Mouse (Mus musculus): Measurements from ENCODE around the gene Gm14137. TPM values are rescaled to one million over a fixed set of nuclear protein-coding genes. Genes with fewer than 3 reads are reported as not detected.

Gene Gm14137
- polyA plus RNA-seq, 1 experiment = not detected

GRCm38 (mm10) chr2:119196316-119197108, 22.2 kb downstream of the Gm14137 start:
- Histone ChIP-seq H3K4me1 (ENCODE audit: control insufficient read depth, insufficient read depth, low read length) (peaks cover 2% of the 10 kb centered on the region), H3K36me3 (ENCODE audit: control insufficient read depth, insufficient read depth, low read length, poor library complexity, severe bottlenecking) (no peaks in the 10 kb centered on the region), H3K27me3 (ENCODE audit: control insufficient read depth, insufficient read depth, low read length, poor library complexity, severe bottlenecking) (no peaks in the 10 kb centered on the region), H3K9me3 (replicated peaks; ENCODE audit: control insufficient read depth, insufficient read depth, low read length, poor library complexity, severe bottlenecking) (no peaks in the 10 kb centered on the region), H3K9ac (ENCODE audit: low read depth, poor library complexity, severe bottlenecking) (peak overlapping the region; percentile 24; the same call in 1 of the 2 replicates), H3K27ac (ENCODE audit: insufficient read depth, low read length) (peak overlapping the region; percentile 39; the same call in 1 of the 2 replicates), H3K4me3 (ENCODE audit: low read depth, low read length) (no peak overlapping the region)
- no peak for TF ChIP-seq CTCF (IDR thresholded peaks at IDR 0.05; ENCODE audit: low read depth, low read length)
- TF ChIP-seq EP300 (IDR thresholded peaks at IDR 0.05; ENCODE audit: insufficient read depth, low read depth, low read length) = no peak
- no peak for TF ChIP-seq POLR2A (IDR thresholded peaks at IDR 0.05; ENCODE audit: insufficient read depth, low read length)

DNA sequence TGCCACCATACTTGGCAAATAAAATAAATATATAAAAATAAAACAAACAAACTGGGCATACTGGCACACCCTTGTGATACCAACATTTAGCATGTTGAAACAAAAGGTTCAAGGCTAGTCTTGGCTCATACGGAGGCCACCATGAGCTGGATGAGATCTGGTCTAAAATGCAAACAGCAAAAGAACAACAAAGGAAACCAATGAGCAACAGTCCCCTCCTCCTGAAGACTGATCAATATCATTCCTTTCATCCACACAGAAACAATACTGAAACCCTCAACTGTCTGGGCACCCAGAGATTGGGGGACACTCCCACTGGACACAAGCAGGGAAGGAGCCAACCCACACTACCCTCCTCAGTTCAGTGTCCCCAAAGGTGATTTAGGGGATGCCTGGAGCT, 23.2 kb downstream of the Gm14137 start:
- Histone ChIP-seq H3K4me1 (ENCODE audit: control insufficient read depth, insufficient read depth, low read length) (peaks cover 2% of the 10 kb centered on the region), H3K4me3 (ENCODE audit: low read depth, low read length) (no peak overlapping the region), H3K36me3 (ENCODE audit: control insufficient read depth, insufficient read depth, low read length, poor library complexity, severe bottlenecking) (no peaks in the 10 kb centered on the region), H3K27ac (ENCODE audit: insufficient read depth, low read length) (no peak overlapping the region), H3K9me3 (replicated peaks; ENCODE audit: control insufficient read depth, insufficient read depth, low read length, poor library complexity, severe bottlenecking) (no peaks in the 10 kb centered on the region), H3K9ac (ENCODE audit: low read depth, poor library complexity, severe bottlenecking) (no peak overlapping the region), H3K27me3 (ENCODE audit: control insufficient read depth, insufficient read depth, low read length, poor library complexity, severe bottlenecking) (no peaks in the 10 kb centered on the region)
- TF ChIP-seq CTCF (IDR thresholded peaks at IDR 0.05; ENCODE audit: low read depth, low read length) = no peak
- TF ChIP-seq EP300 (IDR thresholded peaks at IDR 0.05; ENCODE audit: insufficient read depth, low read depth, low read length) = no peak
- no peak for TF ChIP-seq POLR2A (IDR thresholded peaks at IDR 0.05; ENCODE audit: insufficient read depth, low read length)

DNA sequence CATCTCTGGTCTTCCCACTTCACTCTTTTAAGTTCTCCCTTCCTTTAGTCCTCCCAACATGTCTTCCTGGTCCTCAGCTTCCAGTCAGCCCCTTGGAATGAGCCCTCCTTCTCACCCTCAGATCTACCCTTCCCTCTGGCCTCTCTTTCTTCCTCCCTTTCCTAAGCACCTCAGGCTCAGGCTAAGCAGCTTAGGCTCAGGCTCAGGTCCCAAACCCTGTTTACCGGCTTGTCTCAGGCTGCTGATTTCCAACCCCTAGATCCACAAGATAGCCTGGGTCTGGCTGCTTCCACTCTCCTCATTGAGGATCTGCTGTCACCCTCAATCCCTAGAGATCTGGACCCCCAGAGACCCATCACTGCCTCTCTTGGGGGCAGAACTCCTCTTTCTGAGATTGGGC, 23.7 kb downstream of the Gm14137 start:
- Histone ChIP-seq H3K4me1 (ENCODE audit: control insufficient read depth, insufficient read depth, low read length) (peaks cover 2% of the 10 kb centered on the region), H3K27ac (ENCODE audit: insufficient read depth, low read length) (no peak overlapping the region)

DNA sequence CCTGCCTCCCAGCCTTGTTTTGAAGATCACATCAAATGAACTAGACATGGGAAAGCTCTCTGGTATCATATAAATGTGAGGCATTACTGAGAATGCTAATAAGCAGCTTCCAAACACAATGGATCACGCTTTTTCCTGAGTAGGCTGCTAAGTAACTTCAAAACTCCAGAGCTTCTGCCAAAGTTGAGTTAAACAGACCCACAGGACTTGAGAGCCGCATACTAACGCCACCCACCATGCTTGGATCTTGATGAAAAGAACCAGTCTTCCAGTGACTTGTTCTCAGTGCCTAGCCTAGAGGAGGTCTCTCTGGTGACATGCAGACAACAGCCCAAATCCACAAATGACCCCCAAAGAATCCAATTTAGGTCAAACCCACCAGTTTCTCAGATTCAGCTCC, 24.6 kb downstream of the Gm14137 start:
- TF ChIP-seq EP300 (IDR thresholded peaks at IDR 0.05; ENCODE audit: insufficient read depth, low read depth, low read length) (no peak), POLR2A (IDR thresholded peaks at IDR 0.05; ENCODE audit: insufficient read depth, low read length) (no peak), CTCF (IDR thresholded peaks at IDR 0.05; ENCODE audit: low read depth, low read length) (no peak)
- Histone ChIP-seq H3K4me3 (ENCODE audit: low read depth, low read length) (no peak overlapping the region), H3K27me3 (ENCODE audit: control insufficient read depth, insufficient read depth, low read length, poor library complexity, severe bottlenecking) (no peaks in the 10 kb centered on the region), H3K9me3 (replicated peaks; ENCODE audit: control insufficient read depth, insufficient read depth, low read length, poor library complexity, severe bottlenecking) (no peaks in the 10 kb centered on the region), H3K36me3 (ENCODE audit: control insufficient read depth, insufficient read depth, low read length, poor library complexity, severe bottlenecking) (no peaks in the 10 kb centered on the region), H3K4me1 (ENCODE audit: control insufficient read depth, insufficient read depth, low read length) (peaks cover 2% of the 10 kb centered on the region), H3K9ac (ENCODE audit: low read depth, poor library complexity, severe bottlenecking) (no peak overlapping the region), H3K27ac (ENCODE audit: insufficient read depth, low read length) (no peak overlapping the region)

More for the DNA sequence above, 23.7 kb downstream of the Gm14137 start:
- Histone ChIP-seq H3K36me3 (ENCODE audit: control insufficient read depth, insufficient read depth, low read length, poor library complexity, severe bottlenecking) (no peaks in the 10 kb centered on the region), H3K9me3 (replicated peaks; ENCODE audit: control insufficient read depth, insufficient read depth, low read length, poor library complexity, severe bottlenecking) (no peaks in the 10 kb centered on the region), H3K9ac (ENCODE audit: low read depth, poor library complexity, severe bottlenecking) (no peak overlapping the region), H3K27me3 (ENCODE audit: control insufficient read depth, insufficient read depth, low read length, poor library complexity, severe bottlenecking) (no peaks in the 10 kb centered on the region), H3K4me3 (ENCODE audit: low read depth, low read length) (no peak overlapping the region)
- no peak for TF ChIP-seq CTCF (IDR thresholded peaks at IDR 0.05; ENCODE audit: low read depth, low read length)
- TF ChIP-seq EP300 (IDR thresholded peaks at IDR 0.05; ENCODE audit: insufficient read depth, low read depth, low read length) = no peak
- no peak for TF ChIP-seq POLR2A (IDR thresholded peaks at IDR 0.05; ENCODE audit: insufficient read depth, low read length)

DNA sequence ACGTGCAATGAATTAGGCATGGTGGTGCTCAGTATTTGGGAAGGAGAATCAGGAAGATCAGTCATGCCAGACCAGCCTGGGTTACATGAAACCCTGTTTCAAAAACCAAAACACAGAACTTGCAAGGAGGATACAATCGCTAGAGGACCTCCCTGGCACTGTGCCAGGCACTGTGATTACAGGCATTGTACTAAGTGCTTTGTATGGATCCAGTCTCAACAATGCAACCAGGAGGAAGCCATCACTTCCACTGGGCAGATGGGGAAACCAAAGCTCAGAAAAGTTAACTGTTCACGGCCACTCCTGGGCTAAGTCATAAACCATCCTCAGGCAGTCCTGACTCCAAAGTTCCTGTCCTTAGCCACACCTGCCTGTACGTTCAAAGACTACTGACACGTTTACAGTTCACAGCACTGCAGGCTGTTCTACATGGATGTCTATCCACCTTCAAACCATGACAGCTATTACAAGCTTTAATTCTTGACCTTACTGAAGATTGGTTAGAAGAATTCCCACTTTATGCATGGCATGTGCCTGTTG, 28.7 kb downstream of the Gm14137 start:
- H3K27ac ChIP-seq (ENCODE audit: insufficient read depth, low read length) = no peak overlapping the region
- H3K27me3 ChIP-seq (ENCODE audit: control insufficient read depth, insufficient read depth, low read length, poor library complexity, severe bottlenecking) = no peaks in the 10 kb centered on the region
- peaks cover 2% of the 10 kb centered on the region for H3K4me1 ChIP-seq (ENCODE audit: control insufficient read depth, insufficient read depth, low read length)
- no peaks in the 10 kb centered on the region for H3K36me3 ChIP-seq (ENCODE audit: control insufficient read depth, insufficient read depth, low read length, poor library complexity, severe bottlenecking)
- H3K9me3 ChIP-seq (replicated peaks; ENCODE audit: control insufficient read depth, insufficient read depth, low read length, poor library complexity, severe bottlenecking) = no peaks in the 10 kb centered on the region
- TF ChIP-seq POLR2A (IDR thresholded peaks at IDR 0.05; ENCODE audit: insufficient read depth, low read length) = no peak
- no peak for TF ChIP-seq CTCF (IDR thresholded peaks at IDR 0.05; ENCODE audit: low read depth, low read length)
- no peak for TF ChIP-seq EP300 (IDR thresholded peaks at IDR 0.05; ENCODE audit: insufficient read depth, low read depth, low read length)
- no peak overlapping the region for H3K9ac ChIP-seq (ENCODE audit: low read depth, poor library complexity, severe bottlenecking)
- no peak overlapping the region for H3K4me3 ChIP-seq (ENCODE audit: low read depth, low read length)

- no peaks in the 10 kb centered on the region for H3K27me3 ChIP-seq (ENCODE audit: control insufficient read depth, insufficient read depth, low read length, poor library complexity, severe bottlenecking)
- no peak for TF ChIP-seq CTCF (IDR thresholded peaks at IDR 0.05; ENCODE audit: low read depth, low read length)
- no peaks in the 10 kb centered on the region for H3K9me3 ChIP-seq (replicated peaks; ENCODE audit: control insufficient read depth, insufficient read depth, low read length, poor library complexity, severe bottlenecking)
- H3K9ac ChIP-seq (ENCODE audit: low read depth, poor library complexity, severe bottlenecking) = no peak overlapping the region
- H3K4me3 ChIP-seq (ENCODE audit: low read depth, low read length) = no peak overlapping the region
- no peaks in the 10 kb centered on the region for H3K36me3 ChIP-seq (ENCODE audit: control insufficient read depth, insufficient read depth, low read length, poor library complexity, severe bottlenecking)
- H3K27ac ChIP-seq (ENCODE audit: insufficient read depth, low read length) = no peak overlapping the region
- H3K4me1 ChIP-seq (ENCODE audit: control insufficient read depth, insufficient read depth, low read length) = peaks cover 2% of the 10 kb centered on the region
Observed at GRCm38 (mm10) chr2:119203871-119204460, 29.7 kb downstream of the Gm14137 start.
